Mouse (Mus musculus) hematopoietic stem cell, adult 5-6 weeks (primary cell): ENCODE data around the gene Rbfox2. TPM values are rescaled to one million over a fixed set of nuclear protein-coding genes. Genes with fewer than 3 reads are reported as not detected.
A peak's percentile ranks its signal among the peaks of the same experiment; 100 is the strongest.
"Not testable (repeated sequence)": the region's sequence is repeated elsewhere in the genome, so short reads cannot be mapped to it uniquely, and the experiment has no call there.

Experiments used
- ATAC-seq, 2 experiments: fragments of 125-278 bp in 1 of 2; replicated peaks in 1 of 2; 2 replicates each; pipeline ENCODE4 v1.8.0; 2016 to 2017; ENCODE audit warnings: inconsistent platforms in 2 of 2, mild to moderate bottlenecking in 2 of 2, moderate number of reproducible peaks in 2 of 2, low read depth in 1 of 2, moderate TSS enrichment in 1 of 2; ENCODE audit not compliant: low FRiP score in 2 of 2, poor library complexity in 2 of 2, severe bottlenecking in 2 of 2, insufficient read depth in 1 of 2, low TSS enrichment in 1 of 2
- total RNA-seq: library from RNA; stranded (forward); fragments of 172-1452, 232-1000 nt; gene quantifications from 2 replicates; pipeline ENCODE4 v1.2.3, GENCODE M21; 2017

Rbfox2 gene
- total RNA-seq, 1 experiment from 2014 or later = 11.9 TPM

DNA sequence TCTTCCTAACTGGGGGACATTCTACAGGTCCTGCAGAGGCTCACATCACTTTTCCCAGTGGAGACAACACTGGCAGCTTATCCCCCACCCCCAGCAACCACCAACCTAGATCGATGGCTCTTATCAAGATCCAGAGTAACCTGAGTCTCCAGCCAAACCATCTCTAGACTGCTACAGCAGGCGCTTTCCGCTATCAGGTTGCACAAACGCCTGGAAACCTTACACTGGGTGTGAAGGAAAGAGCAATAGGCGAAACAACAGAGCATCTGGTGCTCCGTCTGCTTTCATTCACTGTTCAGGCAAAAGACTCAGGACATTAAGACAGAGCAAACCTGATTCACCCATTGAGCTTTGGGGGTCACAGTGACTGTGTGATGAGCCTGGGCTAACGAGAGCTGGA lies 15.3 kb downstream of the Rbfox2 start:
- no peak for ATAC-seq

GRCm38 (mm10) chr15:77290352-77290751 lies 16.5 kb downstream of the Rbfox2 start:
- no peak for ATAC-seq

GRCm38 (mm10) chr15:77280130-77280529 lies 26.7 kb downstream of the Rbfox2 start:
- ATAC-seq = no peak

DNA sequence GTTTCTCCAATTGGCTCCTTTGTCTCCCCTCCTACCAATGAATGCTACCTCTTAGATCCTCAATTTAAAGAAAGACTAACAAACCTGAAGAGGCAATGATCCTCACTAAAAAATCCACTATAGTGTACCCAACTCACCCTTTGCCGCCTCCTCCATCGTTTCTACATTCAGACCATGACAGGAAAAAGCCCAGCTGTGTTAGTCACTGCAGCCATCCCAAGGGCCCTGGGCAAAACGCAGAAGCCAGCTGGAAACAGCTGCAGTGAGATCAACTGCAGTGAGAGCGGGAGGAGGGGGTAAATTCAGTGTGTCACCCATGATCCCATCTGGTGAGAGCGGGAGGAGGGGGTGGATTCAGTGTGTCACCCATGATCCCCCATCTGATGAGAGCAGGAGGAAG lies 28.0 kb downstream of the Rbfox2 start:
- ATAC-seq = no peak

DNA sequence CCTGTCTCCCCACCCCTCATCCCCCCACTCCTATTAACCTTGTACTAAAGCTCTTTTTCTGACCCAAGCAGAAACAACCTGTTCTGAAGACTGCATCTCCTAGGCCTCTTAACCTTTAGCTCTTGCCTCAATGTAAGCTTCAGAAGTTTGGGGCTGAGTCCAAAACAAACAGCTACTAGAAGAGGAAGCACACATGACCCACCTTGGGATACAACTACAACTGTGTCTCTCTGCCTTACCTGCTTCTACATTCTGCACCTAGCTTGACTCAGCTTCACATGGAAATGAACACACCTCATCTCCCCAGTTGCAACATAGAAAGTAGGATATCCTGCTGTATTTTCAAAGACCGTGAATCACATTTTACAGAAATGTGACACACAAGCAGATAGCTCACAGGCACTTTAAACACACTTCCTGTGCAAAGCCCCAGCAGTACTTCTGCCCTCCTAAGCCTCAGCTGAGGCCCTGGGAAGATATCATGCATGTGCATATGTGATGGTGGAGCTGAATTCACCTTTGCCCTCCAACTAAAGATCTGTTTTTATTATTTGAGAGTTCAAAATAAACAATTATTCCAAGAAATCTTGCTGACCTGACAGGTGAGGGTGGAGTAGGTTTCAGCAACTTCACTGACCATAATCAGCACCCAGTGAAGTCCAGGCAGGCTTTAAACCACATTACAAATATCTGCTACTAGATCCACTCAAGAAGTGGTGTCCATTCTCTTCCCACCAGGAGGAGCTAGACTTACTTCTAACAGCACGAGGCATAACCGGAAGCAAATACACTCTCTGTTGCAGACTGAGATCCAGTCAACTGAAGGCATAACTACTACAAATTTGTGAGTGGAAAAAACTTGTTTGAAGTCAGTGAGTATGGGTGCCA lies 29.7 kb downstream of the Rbfox2 start:
- ATAC-seq = no peak

DNA sequence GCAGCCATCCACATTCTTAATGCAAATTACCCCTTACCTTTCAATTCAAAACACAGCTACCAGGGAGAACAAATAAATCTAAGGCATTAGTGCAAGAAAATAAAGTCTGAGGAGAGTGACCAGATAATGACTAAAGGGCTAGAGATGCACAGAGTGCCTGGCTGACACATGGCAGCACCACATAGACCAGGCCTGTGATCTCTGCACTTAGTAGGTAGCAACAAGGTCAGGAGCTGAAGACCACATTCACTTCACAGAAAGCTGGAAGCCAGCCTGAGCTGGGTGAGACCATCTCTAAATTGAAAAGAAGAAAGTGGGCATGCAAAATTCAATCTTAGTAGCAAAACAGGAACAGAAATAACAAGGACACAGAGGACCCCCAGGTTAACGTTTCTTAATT lies 30.5 kb downstream of the Rbfox2 start:
- no peak for ATAC-seq

GRCm38 (mm10) chr15:77275572-77275971 lies 31.2 kb downstream of the Rbfox2 start:
- ATAC-seq = no peak

DNA sequence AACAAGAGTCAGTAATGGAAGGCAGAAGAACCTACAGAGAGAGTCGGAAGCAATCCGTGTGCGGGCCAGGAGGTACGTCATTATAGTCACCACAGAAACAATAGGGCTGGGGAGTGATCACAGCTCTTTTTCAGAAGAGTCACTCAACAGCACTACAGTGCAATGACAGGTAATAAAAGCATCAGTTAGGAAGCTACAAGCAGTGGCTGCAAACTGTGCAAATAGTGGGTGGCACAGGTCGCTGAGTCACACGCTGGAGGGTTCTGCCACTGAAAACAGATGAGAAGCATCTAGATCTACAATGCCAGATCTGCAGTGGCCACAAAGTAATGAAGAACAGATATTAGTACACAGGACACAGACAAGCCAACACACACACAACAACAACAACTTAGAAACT lies 32.9 kb downstream of the Rbfox2 start:
- no peak for ATAC-seq

DNA sequence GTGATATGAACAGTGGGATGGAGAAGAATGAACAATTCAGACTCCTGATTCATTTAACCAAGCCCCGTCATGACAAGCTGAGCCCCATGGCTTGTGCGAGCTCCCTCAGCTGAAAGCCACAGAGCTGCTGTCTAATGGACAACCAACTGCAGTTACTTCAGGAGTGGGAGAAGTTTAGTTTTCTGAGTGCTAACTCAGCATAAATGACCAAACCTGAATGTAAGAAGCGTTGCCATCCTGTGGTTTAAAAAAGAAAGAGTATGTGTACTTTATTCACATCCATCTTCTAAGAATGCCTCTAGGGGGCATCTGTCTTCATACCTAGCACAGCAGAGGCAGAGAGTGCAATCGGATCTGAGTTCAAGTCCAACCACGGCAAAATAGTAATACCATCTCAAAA lies 35.5 kb downstream of the Rbfox2 start:
- ATAC-seq = no peak

GRCm38 (mm10) chr15:77269496-77269895 lies 37.3 kb downstream of the Rbfox2 start:
- not testable (repeated sequence) for ATAC-seq

DNA sequence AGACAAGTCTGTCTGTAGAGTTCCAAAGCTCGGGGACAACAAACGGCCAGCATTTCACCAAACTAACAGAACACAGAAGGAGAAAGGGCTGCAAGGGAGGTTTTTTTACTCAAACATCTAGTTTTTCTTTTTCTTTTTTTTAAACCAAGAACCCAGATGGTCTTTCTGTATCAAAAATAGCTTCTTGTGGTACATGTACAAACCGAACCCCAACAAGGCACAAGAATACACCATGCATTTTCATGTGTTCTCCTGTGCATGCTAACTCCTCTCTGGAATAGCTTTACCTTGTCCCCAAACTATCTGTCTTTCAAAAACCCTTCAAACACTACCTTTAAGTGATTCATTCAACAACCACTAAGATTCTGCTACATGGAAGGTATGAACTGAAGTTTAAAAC lies 38.4 kb downstream of the Rbfox2 start:
- no peak for ATAC-seq

- no peak for ATAC-seq
Observed at GRCm38 (mm10) chr15:77265318-77265717, 41.5 kb downstream of the Rbfox2 start.

GRCm38 (mm10) chr15:77264314-77264713 lies 42.5 kb downstream of the Rbfox2 start:
- ATAC-seq = no peak

GRCm38 (mm10) chr15:77262782-77263181 lies 44.0 kb downstream of the Rbfox2 start:
- no peak for ATAC-seq

DNA sequence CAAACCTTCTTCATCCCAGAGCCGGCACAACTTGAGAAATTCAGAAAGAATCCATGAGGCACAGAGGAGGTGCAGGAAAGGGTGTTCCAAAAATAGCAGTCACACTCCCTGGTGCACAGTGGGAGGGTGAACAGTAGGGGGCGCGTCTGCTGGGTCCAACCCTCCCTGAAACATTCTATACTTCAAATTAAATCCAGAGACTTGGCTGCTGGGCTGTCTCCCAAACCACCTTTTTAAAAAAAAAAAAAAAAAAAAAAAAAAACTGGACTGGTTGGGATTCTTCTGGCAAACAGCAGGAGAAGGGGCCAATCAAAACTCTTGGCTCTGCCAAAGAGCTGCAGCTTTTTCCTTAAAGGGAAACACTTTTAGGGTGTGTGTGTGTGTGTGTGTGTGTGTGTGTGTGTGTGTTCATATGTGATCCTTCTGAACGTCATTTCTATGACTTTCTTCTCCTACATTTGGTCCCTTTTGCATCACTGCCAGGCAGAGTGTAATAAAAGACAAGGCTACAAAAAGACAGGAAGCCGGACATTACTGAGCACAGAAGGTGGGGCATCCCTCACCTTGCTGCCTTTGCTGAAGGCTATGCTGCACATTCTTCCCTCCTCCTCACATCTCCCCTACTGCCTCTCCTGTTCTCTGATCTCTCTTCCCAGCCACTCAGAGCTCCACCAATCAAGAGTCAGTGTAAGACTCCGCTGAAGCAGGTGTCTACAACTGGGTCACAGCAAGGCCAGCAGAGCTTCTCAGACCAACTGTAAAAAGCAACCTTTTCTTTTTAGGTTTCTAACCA lies 49.2 kb downstream of the Rbfox2 start:
- ATAC-seq = peak; percentile 56; a peak in 1 of 4 replicates

DNA sequence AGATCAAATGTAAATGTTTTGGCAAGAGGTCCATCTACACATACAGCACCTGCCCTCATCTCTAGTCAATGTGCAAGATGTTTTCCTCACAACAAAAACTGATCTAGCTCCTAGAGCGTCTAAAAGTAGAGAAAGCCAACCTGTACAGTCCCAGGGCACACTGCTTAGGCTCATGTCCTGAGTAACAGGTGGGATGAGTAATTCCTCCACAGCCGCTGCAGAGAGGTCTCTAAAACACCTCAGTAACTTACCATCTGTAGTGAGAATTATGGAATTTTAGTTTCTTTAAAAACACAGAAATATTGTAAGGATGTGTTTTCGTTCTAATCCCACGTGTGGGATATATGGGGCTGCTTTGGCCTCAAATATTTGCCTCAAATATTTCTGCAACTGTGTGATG lies 50.0 kb downstream of the Rbfox2 start:
- ATAC-seq = no peak

DNA sequence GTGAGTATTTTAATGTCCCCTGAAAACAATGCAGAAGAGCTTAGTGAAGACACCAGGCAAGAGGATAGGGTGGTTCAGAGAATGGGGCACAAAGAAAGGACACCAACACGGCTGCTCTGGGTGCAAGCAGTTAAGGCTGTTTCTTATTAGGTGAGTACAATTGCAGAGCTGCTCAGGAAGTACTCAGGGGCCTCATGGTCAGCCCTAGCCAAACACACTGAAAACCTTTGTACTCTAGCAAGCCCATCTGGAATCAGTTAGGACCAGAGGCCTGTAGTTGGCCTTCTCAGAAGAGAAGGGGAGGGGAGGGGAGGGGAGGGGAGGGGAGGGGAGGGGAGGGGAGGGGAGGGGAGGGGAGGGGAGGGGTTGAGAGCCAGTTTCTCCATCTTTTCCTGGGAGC lies 52.2 kb downstream of the Rbfox2 start:
- ATAC-seq = no peak

- ATAC-seq = no peak
Observed at GRCm38 (mm10) chr15:77254128-77254527, 52.7 kb downstream of the Rbfox2 start.
